Mouse (Mus musculus) G1E (cell line): ENCODE results near the gene Sapcd1.

ENCODE experiments used
- CTCF ChIP-seq: IDR thresholded peaks from 2 replicates; pipeline ENCODE4 v1.5.1; 2012; ENCODE audit warnings: low read depth, low read length, inconsistent platforms, mixed read lengths
- GATA2 ChIP-seq: IDR thresholded peaks from 2 replicates; pipeline ENCODE4 v1.6.1; 2012; ENCODE audit warnings: low read depth, low read length, inconsistent platforms, borderline replicate concordance
- POLR2AphosphoS5 ChIP-seq: IDR thresholded peaks from 2 replicates; pipeline ENCODE4 v1.6.1; 2012; ENCODE audit warnings: low read depth, low read length, inconsistent platforms; ENCODE audit not compliant: insufficient replicate concordance

DNA sequence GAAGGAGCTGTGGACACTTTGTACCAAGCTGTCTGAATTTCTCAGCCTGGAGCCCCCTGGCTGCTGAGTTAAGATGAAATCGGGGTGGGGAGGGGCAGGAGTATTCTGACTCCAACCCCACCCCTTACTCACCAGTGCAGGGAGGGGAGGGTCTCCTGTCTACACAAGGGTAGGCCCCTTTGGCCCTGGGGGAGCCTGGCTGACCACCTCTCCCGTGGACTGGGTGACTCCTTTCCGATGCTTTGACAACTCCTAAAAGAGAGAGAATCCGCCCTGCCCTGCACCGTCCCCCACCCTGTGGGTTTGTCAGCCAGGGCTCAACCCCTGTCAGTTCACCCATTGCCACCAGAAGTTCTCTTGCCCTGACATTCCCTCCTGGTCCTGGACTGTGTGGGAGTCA is 1.6 kb downstream of the Sapcd1 start:
- no peak for TF ChIP-seq CTCF
- no peak for TF ChIP-seq GATA2
- TF ChIP-seq POLR2AphosphoS5 = no peak
